Mouse (Mus musculus) intestine, postnatal 0 days (tissue): ENCODE results near the gene Fmnl1. TPM values are rescaled to one million over a fixed set of nuclear protein-coding genes. Genes with fewer than 3 reads are reported as not detected.

Experiments
- ATAC-seq: fragments of 200-750 bp; cut with Nextera tagmentation; 2 replicates; pipeline ENCODE4 v1.8.0; 2017; ENCODE audit warnings: mild to moderate bottlenecking, moderate TSS enrichment, moderate library complexity
- H3K27ac ChIP-seq: fragments of 300-500 bp; sonication (generic); 2 replicates; pipeline ENCODE4 v1.5.1; 2014; ENCODE audit warnings: mild to moderate bottlenecking, low read depth, low read length, moderate library complexity
- H3K27me3 ChIP-seq: fragments of 300-500 bp; sonication (generic); replicated peaks from 2 replicates; pipeline ENCODE4 v1.6.1; 2014; ENCODE audit warnings: low read length, mixed read lengths; ENCODE audit not compliant: control insufficient read depth, insufficient read depth
- H3K36me3 ChIP-seq: fragments of 300-500 bp; sonication (generic); 2 replicates; pipeline ENCODE4 v1.6.1; 2014; ENCODE audit warnings: mild to moderate bottlenecking, moderate library complexity; ENCODE audit not compliant: control insufficient read depth, insufficient read depth
- H3K4me1 ChIP-seq: fragments of 300-500 bp; sonication (generic); replicated peaks from 2 replicates; pipeline ENCODE4 v1.6.1; 2014; ENCODE audit warnings: antibody characterized with exemption, low read length, mixed read lengths; ENCODE audit not compliant: control insufficient read depth, insufficient read depth
- H3K4me2 ChIP-seq: fragments of 300-500 bp; sonication (generic); replicated peaks from 2 replicates; pipeline ENCODE4 v1.6.1; 2014; ENCODE audit warnings: low read depth, mild to moderate bottlenecking, moderate library complexity
- H3K4me3 ChIP-seq: fragments of 300-500 bp; sonication (generic); 2 replicates; pipeline ENCODE4 v1.5.1; 2014; ENCODE audit warnings: low read depth, low read length
- H3K9ac ChIP-seq: fragments of 300-500 bp; sonication (generic); 2 replicates; pipeline ENCODE4 v1.6.1; 2014; ENCODE audit warnings: mild to moderate bottlenecking, low read depth, low read length
- H3K9me3 ChIP-seq: fragments of 300-500 bp; sonication (generic); 2 replicates; pipeline ENCODE4 v1.6.1; 2016; ENCODE audit warnings: mixed run types; ENCODE audit not compliant: control insufficient read depth
- CTCF ChIP-seq: sonication (generic); IDR thresholded peaks from 2 replicates; pipeline ENCODE4 v1.5.1; 2016; ENCODE audit warnings: low read depth, mild to moderate bottlenecking, control low read depth, antibody characterized with exemption, moderate library complexity
- WGBS: fragments of 180-500 bp; shearing (Covaris S2); extraction: QIAGEN DNeasy Blood & Tissue Kit; methylation state at CpG from one replicate; pipeline ENCODE4 v1.1.7; 2014; 5-methylcytosine and 5-hydroxymethylcytosine counted together
- polyA plus RNA-seq: library from polyadenylated mRNA; unstranded; fragments of >200 nt; fragmentation: Nextera tagmentation; extraction: Ambion mirVana; gene quantifications from 2 replicates; pipeline ENCODE4 v1.2.1, GENCODE M21; 2015

The Fmnl1 gene
- polyA plus RNA-seq, 1 experiment from 2014 or later = 1.0 TPM

GRCm38 (mm10) chr11:103193825-103194168 is 22.9 kb downstream of the Fmnl1 start:
- no peak overlapping the region for H3K4me3 ChIP-seq
- H3K36me3 ChIP-seq = no peaks in the 10 kb centered on the region
- H3K27ac ChIP-seq = no peak overlapping the region
- 59% methylated on average over 9 of the region's 9 CpGs for WGBS
- H3K4me1 ChIP-seq = no peaks in the 10 kb centered on the region
- H3K9me3 ChIP-seq = no peaks in the 10 kb centered on the region
- H3K27me3 ChIP-seq = peaks cover 43% of the 10 kb centered on the region
- TF ChIP-seq CTCF = no peak
- no peak overlapping the region for H3K9ac ChIP-seq
- no peak overlapping the region for H3K4me2 ChIP-seq
- no peak for ATAC-seq

GRCm38 (mm10) chr11:103195236-103195635 is 24.3 kb downstream of the Fmnl1 start:
- H3K9me3 ChIP-seq = no peaks in the 10 kb centered on the region
- H3K4me1 ChIP-seq = no peaks in the 10 kb centered on the region; the same call in 1 of the 2 replicates
- H3K4me2 ChIP-seq = no peak overlapping the region
- no peak overlapping the region for H3K27ac ChIP-seq
- no peak for TF ChIP-seq CTCF
- no peak for ATAC-seq
- H3K9ac ChIP-seq = no peak overlapping the region
- H3K36me3 ChIP-seq = no peaks in the 10 kb centered on the region
- H3K27me3 ChIP-seq = peaks cover 56% of the 10 kb centered on the region
- no peak overlapping the region for H3K4me3 ChIP-seq
- 83% methylated on average over 18 of the region's 18 CpGs for WGBS

- no peak for ATAC-seq
- TF ChIP-seq CTCF = no peak
- Histone ChIP-seq H3K9ac (no peak overlapping the region), H3K36me3 (no peaks in the 10 kb centered on the region), H3K4me2 (no peak overlapping the region), H3K4me1 (no peaks in the 10 kb centered on the region; the same call in 1 of the 2 replicates), H3K9me3 (no peaks in the 10 kb centered on the region), H3K4me3 (no peak overlapping the region), H3K27ac (no peak overlapping the region), H3K27me3 (peaks cover 56% of the 10 kb centered on the region)
- WGBS = 89% methylated on average over 5 of the region's 5 CpGs
These were observed 24.7 kb downstream of the Fmnl1 start for GRCm38 (mm10) chr11:103195656-103196055.

GRCm38 (mm10) chr11:103197340-103197739 is 26.4 kb downstream of the Fmnl1 start:
- no peak overlapping the region for H3K4me3 ChIP-seq
- H3K9me3 ChIP-seq = no peaks in the 10 kb centered on the region
- H3K27ac ChIP-seq = no peak overlapping the region
- H3K4me2 ChIP-seq = no peak overlapping the region
- no peak overlapping the region for H3K9ac ChIP-seq
- H3K4me1 ChIP-seq = no peaks in the 10 kb centered on the region; the same call in 1 of the 2 replicates
- H3K36me3 ChIP-seq = no peaks in the 10 kb centered on the region
- WGBS = 70% methylated on average over 4 of the region's 4 CpGs
- peaks cover 53% of the 10 kb centered on the region for H3K27me3 ChIP-seq
- no peak for ATAC-seq
- no peak for TF ChIP-seq CTCF

GRCm38 (mm10) chr11:103198339-103198738 is 27.4 kb downstream of the Fmnl1 start:
- Histone ChIP-seq H3K4me1 (no peaks in the 10 kb centered on the region; the same call in 1 of the 2 replicates), H3K27ac (no peak overlapping the region), H3K36me3 (no peaks in the 10 kb centered on the region), H3K4me3 (peak overlapping the region; percentile 47; the same call in 1 of the 2 replicates), H3K9ac (no peak overlapping the region), H3K4me2 (peak overlapping the region; percentile 81), H3K27me3 (peaks cover 43% of the 10 kb centered on the region), H3K9me3 (no peaks in the 10 kb centered on the region)
- 18% methylated on average over 16 of the region's 16 CpGs for WGBS
- no peak for ATAC-seq
- TF ChIP-seq CTCF = no peak

GRCm38 (mm10) chr11:103198911-103199803 is 28.2 kb downstream of the Fmnl1 start:
- no peak overlapping the region for H3K27ac ChIP-seq
- peak overlapping the region; percentile 47 for H3K4me3 ChIP-seq
- H3K4me1 ChIP-seq = no peaks in the 10 kb centered on the region; the same call in 1 of the 2 replicates
- ATAC-seq = no peak; the same call in 1 of the 2 replicates
- no peak overlapping the region for H3K9ac ChIP-seq
- no peaks in the 10 kb centered on the region for H3K36me3 ChIP-seq
- 5% methylated on average over 53 of the region's 59 CpGs for WGBS
- no peaks in the 10 kb centered on the region for H3K9me3 ChIP-seq
- peaks cover 34% of the 10 kb centered on the region for H3K27me3 ChIP-seq
- peak overlapping the region; percentile 81 for H3K4me2 ChIP-seq
- no peak for TF ChIP-seq CTCF
